Mouse (Mus musculus): ENCODE measurements at regions not wholly inside any gene's neighbourhood (a gene's known extent, or its start where the extent isn't known, plus 50 kb on each side); places are given as distances from the start of the nearest gene placed in this dataset.

DNA sequence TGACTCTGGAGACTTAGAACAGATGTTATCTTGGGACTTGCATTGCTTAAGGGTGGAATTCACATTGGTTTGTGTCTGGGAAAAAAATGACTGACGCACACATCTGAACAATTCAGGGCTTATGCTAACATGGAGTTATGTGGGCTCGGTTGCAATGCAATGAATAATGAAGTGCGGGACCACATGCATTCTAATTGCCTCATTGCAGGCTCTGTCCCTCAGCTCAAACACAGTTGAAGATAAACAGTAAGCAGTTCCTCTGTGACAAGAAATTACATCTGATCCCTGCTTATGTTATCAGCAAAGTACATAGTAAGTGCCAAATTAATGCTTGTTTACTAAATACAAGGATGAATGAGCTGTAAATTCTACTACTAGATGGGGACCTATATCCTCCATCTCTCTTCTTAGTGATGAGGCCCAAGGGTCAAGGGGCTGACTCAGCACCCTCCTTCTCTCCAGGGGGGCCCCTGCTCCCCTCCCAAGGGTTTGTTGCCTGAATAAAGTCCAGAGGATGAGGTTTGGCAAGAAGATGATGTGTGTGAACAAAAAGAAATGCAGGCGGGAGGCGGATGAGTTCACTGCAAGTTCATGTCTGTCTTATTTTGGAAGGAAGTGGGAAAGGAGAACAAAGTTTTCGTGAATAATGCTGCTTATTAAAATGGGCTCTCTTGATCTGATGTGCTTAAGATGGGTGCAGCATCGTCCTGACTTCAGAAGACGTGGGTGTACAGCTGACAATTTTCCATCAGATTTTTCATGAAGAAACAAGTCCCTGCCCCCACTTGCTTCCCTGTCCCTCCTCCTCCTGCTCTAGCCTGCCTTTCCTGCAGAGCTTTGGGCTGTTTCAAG lies 533.1 kb downstream of the Shisa9 start:
- H3K36me3 ChIP-seq (ENCODE audit: control insufficient read depth, insufficient read depth, low read length), result no peaks in the 10 kb centered on the region
- H3K27me3 ChIP-seq (replicated peaks; ENCODE audit: control insufficient read depth, insufficient read depth, low read length), result no peaks in the 10 kb centered on the region
- no peak overlapping the region for H3K4me3 ChIP-seq (ENCODE audit: insufficient read depth, low read depth, low read length)
- H3K4me1 ChIP-seq (ENCODE audit: control insufficient read depth, insufficient read depth, low read length), result no peaks in the 10 kb centered on the region
- DNase-seq, result no peak
- TF ChIP-seq CTCF (conservative IDR thresholded peaks at IDR 0.05; ENCODE audit: insufficient read depth, insufficient read length, low read depth, low read length), result no peak
- no peak for TF ChIP-seq POLR2A (IDR thresholded peaks at IDR 0.05; ENCODE audit: low read depth, low read length)
- WGBS, result 66% methylated on average over 8 of the region's 8 CpGs
- no peak overlapping the region for H3K27ac ChIP-seq (ENCODE audit: insufficient read depth, low read depth, low read length)

DNA sequence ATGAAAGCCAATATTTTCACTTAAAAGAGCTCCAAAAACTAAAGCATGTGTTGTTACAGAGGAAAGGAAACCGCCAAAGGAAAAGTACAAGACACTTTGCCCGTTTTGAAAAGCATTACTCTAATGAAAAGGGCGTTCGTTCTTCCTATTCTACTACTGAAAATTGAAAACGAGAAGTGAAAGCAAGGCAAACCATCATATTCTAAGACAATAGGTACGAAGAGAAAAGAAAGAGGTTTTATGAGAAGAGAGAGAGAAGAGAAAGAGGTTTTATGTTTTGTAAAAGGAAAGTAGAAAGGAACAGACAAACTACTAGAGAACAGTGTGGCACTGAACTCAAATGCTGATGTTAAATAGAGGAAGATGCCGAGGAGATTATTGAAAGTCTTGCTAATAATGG lies 534.4 kb downstream of the Shisa9 start:
- no peaks in the 10 kb centered on the region for H3K36me3 ChIP-seq (ENCODE audit: control insufficient read depth, insufficient read depth, low read length)
- H3K4me3 ChIP-seq (ENCODE audit: insufficient read depth, low read depth, low read length), result no peak overlapping the region
- 81% methylated on average over 7 of the region's 7 CpGs for WGBS
- no peak overlapping the region for H3K27ac ChIP-seq (ENCODE audit: insufficient read depth, low read depth, low read length)
- DNase-seq, result no peak
- no peaks in the 10 kb centered on the region for H3K4me1 ChIP-seq (ENCODE audit: control insufficient read depth, insufficient read depth, low read length)
- no peak for TF ChIP-seq CTCF (conservative IDR thresholded peaks at IDR 0.05; ENCODE audit: insufficient read depth, insufficient read length, low read depth, low read length)
- TF ChIP-seq POLR2A (IDR thresholded peaks at IDR 0.05; ENCODE audit: low read depth, low read length), result no peak
- H3K27me3 ChIP-seq (replicated peaks; ENCODE audit: control insufficient read depth, insufficient read depth, low read length), result no peaks in the 10 kb centered on the region

DNA sequence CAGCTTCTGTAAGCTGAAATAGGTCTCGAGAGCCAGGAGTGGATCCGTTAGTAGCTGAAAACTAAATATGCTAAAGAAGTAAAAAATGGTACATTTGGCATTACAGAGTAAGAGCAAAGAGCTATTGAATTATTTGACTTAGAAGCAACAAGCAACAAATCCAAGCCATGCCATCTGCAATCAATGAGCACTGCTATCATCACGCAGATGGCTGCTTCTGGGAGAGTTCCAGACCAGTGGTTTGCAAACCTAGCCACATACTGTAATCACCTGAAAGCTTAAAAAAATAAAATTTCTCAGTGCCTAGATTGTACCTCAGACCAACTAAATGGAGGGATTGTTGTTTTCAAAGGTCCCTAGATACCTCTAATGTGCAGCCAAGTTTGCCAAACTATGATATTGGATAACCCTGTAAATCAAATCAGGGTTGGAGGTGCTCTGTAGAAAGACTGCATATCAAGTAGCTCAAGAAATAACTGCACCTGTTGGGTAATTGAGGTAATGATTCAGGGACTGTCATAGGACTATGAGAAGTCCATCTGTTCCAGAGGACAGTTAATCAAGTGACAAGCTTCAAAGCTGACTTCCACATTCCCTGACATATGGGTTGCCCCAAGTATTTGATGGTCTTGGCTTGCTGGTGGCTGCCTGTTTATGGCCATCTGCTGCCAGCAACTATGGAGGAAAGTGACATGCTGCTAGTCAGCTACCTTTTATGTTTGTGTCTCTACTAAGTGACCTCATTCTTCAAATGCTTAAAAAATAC lies 538.0 kb downstream of the Shisa9 start:
- no peak for TF ChIP-seq CTCF (conservative IDR thresholded peaks at IDR 0.05; ENCODE audit: insufficient read depth, insufficient read length, low read depth, low read length)
- no peak for TF ChIP-seq POLR2A (IDR thresholded peaks at IDR 0.05; ENCODE audit: low read depth, low read length)
- no peak for DNase-seq
- WGBS, result 44% methylated on average over 3 of the region's 3 CpGs

DNA sequence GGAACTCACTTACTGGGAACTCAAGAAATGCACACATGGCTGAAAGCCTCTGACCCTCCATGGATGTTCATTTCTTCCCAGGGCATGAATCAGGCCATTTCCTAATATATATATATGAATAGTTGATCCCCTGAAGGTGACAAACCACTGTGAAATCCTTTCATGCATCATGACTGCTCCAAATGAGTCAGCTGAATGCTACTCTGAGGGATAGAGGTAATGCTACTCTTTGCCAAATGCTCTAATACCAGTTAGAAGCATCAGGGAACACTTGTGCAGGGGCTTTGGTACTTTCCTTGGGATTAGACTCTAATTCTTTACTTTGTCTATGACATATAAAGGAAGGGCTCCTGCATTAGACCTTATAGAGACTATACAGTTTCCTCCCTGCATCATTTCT lies 561.0 kb upstream of the Ercc4 start:
- no peak overlapping the region for H3K27ac ChIP-seq (ENCODE audit: insufficient read depth, low read depth, low read length)

More for the DNA sequence above, 538.0 kb downstream of the Shisa9 start:
- Histone ChIP-seq H3K4me3 (ENCODE audit: insufficient read depth, low read depth, low read length) (no peak overlapping the region), H3K36me3 (ENCODE audit: control insufficient read depth, insufficient read depth, low read length) (no peaks in the 10 kb centered on the region), H3K27me3 (replicated peaks; ENCODE audit: control insufficient read depth, insufficient read depth, low read length) (no peaks in the 10 kb centered on the region), H3K4me1 (ENCODE audit: control insufficient read depth, insufficient read depth, low read length) (no peaks in the 10 kb centered on the region), H3K27ac (ENCODE audit: insufficient read depth, low read depth, low read length) (no peak overlapping the region)

DNA sequence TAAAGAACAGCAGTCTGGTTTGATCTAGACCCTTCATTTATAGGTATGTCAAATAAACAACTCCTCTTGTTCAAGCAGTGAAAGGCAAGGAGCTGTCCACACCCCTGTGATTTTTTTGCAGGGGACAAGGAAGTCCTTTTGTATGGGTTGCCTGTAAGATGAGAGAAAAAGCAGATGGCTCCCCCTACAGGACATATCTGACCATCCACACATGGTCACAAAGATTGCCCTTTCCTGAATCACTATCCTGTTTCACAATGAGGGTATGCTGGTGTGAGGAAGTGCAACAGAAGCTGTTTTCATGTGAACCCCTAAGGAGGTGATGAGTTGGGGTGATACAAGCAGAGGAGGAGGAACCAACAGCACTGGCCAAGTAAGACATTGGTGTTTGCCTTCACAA lies 520.6 kb upstream of the Ercc4 start:
- Histone ChIP-seq H3K4me3 (ENCODE audit: insufficient read depth, low read depth, low read length) (no peak overlapping the region), H3K27me3 (replicated peaks; ENCODE audit: control insufficient read depth, insufficient read depth, low read length) (no peaks in the 10 kb centered on the region), H3K4me1 (ENCODE audit: control insufficient read depth, insufficient read depth, low read length) (no peaks in the 10 kb centered on the region), H3K27ac (ENCODE audit: insufficient read depth, low read depth, low read length) (no peak overlapping the region), H3K36me3 (ENCODE audit: control insufficient read depth, insufficient read depth, low read length) (no peaks in the 10 kb centered on the region)
- no peak for DNase-seq
- TF ChIP-seq POLR2A (IDR thresholded peaks at IDR 0.05; ENCODE audit: low read depth, low read length) (no peak), CTCF (conservative IDR thresholded peaks at IDR 0.05; ENCODE audit: insufficient read depth, insufficient read length, low read depth, low read length) (no peak)

More for the DNA sequence above, 561.0 kb upstream of the Ercc4 start:
- H3K4me3 ChIP-seq (ENCODE audit: insufficient read depth, low read depth, low read length), result no peak overlapping the region
- H3K4me1 ChIP-seq (ENCODE audit: control insufficient read depth, insufficient read depth, low read length), result no peaks in the 10 kb centered on the region
- no peaks in the 10 kb centered on the region for H3K27me3 ChIP-seq (replicated peaks; ENCODE audit: control insufficient read depth, insufficient read depth, low read length)
- no peak for TF ChIP-seq CTCF (conservative IDR thresholded peaks at IDR 0.05; ENCODE audit: insufficient read depth, insufficient read length, low read depth, low read length)
- no peak for TF ChIP-seq POLR2A (IDR thresholded peaks at IDR 0.05; ENCODE audit: low read depth, low read length)
- no peaks in the 10 kb centered on the region for H3K36me3 ChIP-seq (ENCODE audit: control insufficient read depth, insufficient read depth, low read length)
- no peak for DNase-seq

DNA sequence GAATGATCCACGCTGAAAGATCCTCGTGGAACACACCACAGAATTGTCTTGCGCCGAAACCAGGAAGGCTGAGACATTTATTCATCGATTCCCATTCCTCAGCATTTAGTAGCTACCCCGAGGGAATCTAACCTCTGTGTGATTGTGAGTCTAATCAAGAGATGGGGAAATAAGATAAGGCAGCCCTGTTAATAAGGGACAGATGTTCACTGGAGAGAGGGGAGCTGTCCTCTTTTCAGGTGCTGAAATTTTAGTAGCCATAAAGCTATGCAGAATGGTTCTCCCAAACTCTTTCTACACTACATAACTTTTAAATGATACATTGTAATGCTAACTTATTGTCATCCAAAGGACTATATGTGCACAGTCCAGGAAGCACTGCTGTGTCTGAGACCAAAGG lies 501.2 kb upstream of the Ercc4 start:
- no peak for TF ChIP-seq POLR2A (IDR thresholded peaks at IDR 0.05; ENCODE audit: low read depth, low read length)
- no peak for TF ChIP-seq CTCF (conservative IDR thresholded peaks at IDR 0.05; ENCODE audit: insufficient read depth, insufficient read length, low read depth, low read length)
- 63% methylated on average over 6 of the region's 6 CpGs for WGBS

DNA sequence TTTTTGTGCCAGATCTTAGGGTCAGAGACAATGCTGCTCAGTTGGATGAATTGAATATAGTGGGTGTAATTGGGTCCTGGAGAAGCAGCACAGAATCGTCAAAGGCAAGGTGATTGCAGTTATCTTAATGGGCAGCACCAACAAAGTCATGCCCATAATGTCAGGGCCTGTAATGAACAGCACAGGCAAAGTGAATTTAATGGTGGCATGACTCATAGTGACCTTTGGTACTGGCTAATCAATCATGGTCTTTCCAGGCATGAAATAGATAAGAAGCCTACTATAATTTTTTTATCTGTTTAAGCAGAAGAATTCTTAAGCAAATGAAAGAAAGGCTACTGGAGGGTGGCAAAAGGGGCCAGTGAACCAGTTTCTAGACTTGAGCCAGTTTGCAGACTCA lies 498.4 kb upstream of the Ercc4 start:
- H3K27me3 ChIP-seq (replicated peaks; ENCODE audit: control insufficient read depth, insufficient read depth, low read length), result no peaks in the 10 kb centered on the region
- no peak for DNase-seq
- H3K4me1 ChIP-seq (ENCODE audit: control insufficient read depth, insufficient read depth, low read length), result no peaks in the 10 kb centered on the region
- no peak overlapping the region for H3K4me3 ChIP-seq (ENCODE audit: insufficient read depth, low read depth, low read length)
- no peak for TF ChIP-seq POLR2A (IDR thresholded peaks at IDR 0.05; ENCODE audit: low read depth, low read length)
- TF ChIP-seq CTCF (conservative IDR thresholded peaks at IDR 0.05; ENCODE audit: insufficient read depth, insufficient read length, low read depth, low read length), result no peak
- H3K36me3 ChIP-seq (ENCODE audit: control insufficient read depth, insufficient read depth, low read length), result no peaks in the 10 kb centered on the region
- 61% methylated on average over 1 of the region's 1 CpGs for WGBS
- H3K27ac ChIP-seq (ENCODE audit: insufficient read depth, low read depth, low read length), result no peak overlapping the region

More for the DNA sequence above, 501.2 kb upstream of the Ercc4 start:
- Histone ChIP-seq H3K27me3 (replicated peaks; ENCODE audit: control insufficient read depth, insufficient read depth, low read length) (no peaks in the 10 kb centered on the region), H3K4me3 (ENCODE audit: insufficient read depth, low read depth, low read length) (no peak overlapping the region), H3K4me1 (ENCODE audit: control insufficient read depth, insufficient read depth, low read length) (no peaks in the 10 kb centered on the region), H3K36me3 (ENCODE audit: control insufficient read depth, insufficient read depth, low read length) (no peaks in the 10 kb centered on the region), H3K27ac (ENCODE audit: insufficient read depth, low read depth, low read length) (no peak overlapping the region)
- peak; percentile 14 for DNase-seq
